Mouse (Mus musculus) heart, embryonic 16.5 days (tissue): ENCODE measurements around the gene Pde3b. TPM values are rescaled to one million over a fixed set of nuclear protein-coding genes. Genes with fewer than 3 reads are reported as not detected.

Experiments used
- ATAC-seq: fragments of 200-750 bp; cut with Nextera tagmentation; replicated peaks from 2 replicates; pipeline ENCODE4 v1.8.0; 2017; ENCODE audit warnings: moderate number of reproducible peaks; ENCODE audit not compliant: insufficient read depth, low FRiP score; ENCODE audit errors: extremely low read depth
- H3K27ac ChIP-seq: fragments of 300-500 bp; sonication (generic); 2 replicates; pipeline ENCODE4 v1.5.1; 2014; ENCODE audit warnings: mild to moderate bottlenecking, low read length, control low read depth, moderate library complexity
- H3K27me3 ChIP-seq: fragments of 300-500 bp; sonication (generic); 2 replicates; pipeline ENCODE4 v1.6.1; 2014; ENCODE audit warnings: low read length, mixed read lengths; ENCODE audit not compliant: control insufficient read depth, insufficient read depth
- H3K36me3 ChIP-seq: fragments of 300-500 bp; sonication (generic); 2 replicates; pipeline ENCODE4 v1.6.1; 2014; ENCODE audit not compliant: control insufficient read depth, insufficient read depth
- H3K4me1 ChIP-seq: fragments of 300-500 bp; sonication (generic); 2 replicates; pipeline ENCODE4 v1.6.1; 2014; ENCODE audit warnings: low read length, mixed read lengths; ENCODE audit not compliant: control insufficient read depth, insufficient read depth
- H3K4me2 ChIP-seq: fragments of 300-500 bp; sonication (generic); 2 replicates; pipeline ENCODE4 v1.6.1; 2014; ENCODE audit warnings: low read depth, mild to moderate bottlenecking, control low read depth, low read length
- H3K4me3 ChIP-seq: fragments of 300-500 bp; sonication (generic); 2 replicates; pipeline ENCODE4 v1.5.1; 2014; ENCODE audit warnings: mild to moderate bottlenecking, control low read depth, low read length
- H3K9ac ChIP-seq: fragments of 300-500 bp; sonication (generic); 2 replicates; pipeline ENCODE4 v1.6.1; 2014; ENCODE audit warnings: low read length, control low read depth
- H3K9me3 ChIP-seq: fragments of 300-500 bp; sonication (generic); replicated peaks from 2 replicates; pipeline ENCODE4 v1.6.1; 2016; ENCODE audit warnings: low read length; ENCODE audit not compliant: control insufficient read depth
- WGBS: fragments of 180-500 bp; shearing (Covaris S2); extraction: QIAGEN DNeasy Blood & Tissue Kit; methylation state at CpG from one replicate; pipeline ENCODE4 v1.1.7; 2014; 5-methylcytosine and 5-hydroxymethylcytosine counted together
- polyA plus RNA-seq: library from polyadenylated mRNA; unstranded; fragments of >200 nt; fragmentation: Nextera tagmentation; extraction: Ambion mirVana; gene quantifications from 2 replicates; pipeline ENCODE4 v1.2.1, GENCODE M21; 2015

The Pde3b gene
- polyA plus RNA-seq, 1 experiment from 2014 or later: 3.9 TPM

- H3K27ac ChIP-seq: no peak overlapping the region
- no peaks in the 10 kb centered on the region for H3K4me1 ChIP-seq
Measured at GRCm38 (mm10) chr7:114466358-114466757, 51.3 kb downstream of the Pde3b start.

DNA sequence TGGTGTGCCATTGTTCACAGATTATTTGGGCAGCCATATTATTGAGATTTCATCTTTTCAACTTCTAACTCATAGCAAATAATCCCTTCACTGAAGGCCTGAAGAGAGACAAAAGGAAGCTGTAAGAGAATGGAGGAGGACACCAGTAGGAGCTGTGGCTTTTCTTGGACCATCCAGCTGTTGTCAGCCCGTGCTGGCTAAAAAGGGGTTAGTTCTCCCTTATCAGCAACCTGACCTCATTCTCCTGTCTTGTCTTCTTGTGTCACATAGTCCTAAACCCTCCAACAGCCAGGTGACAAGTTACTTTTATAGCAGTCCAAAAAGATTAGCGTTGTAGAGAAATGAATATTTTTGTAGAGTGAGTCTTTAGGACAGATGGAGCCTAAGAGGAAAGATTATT lies 57.4 kb downstream of the Pde3b start:
- Histone ChIP-seq H3K4me2 (no peak overlapping the region), H3K9ac (no peak overlapping the region), H3K4me3 (no peak overlapping the region), H3K9me3 (no peaks in the 10 kb centered on the region), H3K4me1 (peaks cover 4% of the 10 kb centered on the region; the same call in 1 of the 2 replicates), H3K27ac (no peak overlapping the region), H3K36me3 (no peaks in the 10 kb centered on the region), H3K27me3 (no peaks in the 10 kb centered on the region)
- WGBS: 18% methylated on average over 2 of the region's 2 CpGs
- no peak for ATAC-seq

More at GRCm38 (mm10) chr7:114466358-114466757, 51.3 kb downstream of the Pde3b start:
- no peak overlapping the region for H3K4me3 ChIP-seq
- H3K27me3 ChIP-seq: no peaks in the 10 kb centered on the region
- H3K36me3 ChIP-seq: no peaks in the 10 kb centered on the region
- no peak overlapping the region for H3K4me2 ChIP-seq
- H3K9me3 ChIP-seq: no peaks in the 10 kb centered on the region
- no peak overlapping the region for H3K9ac ChIP-seq
- WGBS: 84% methylated on average over 3 of the region's 3 CpGs
- no peak for ATAC-seq

DNA sequence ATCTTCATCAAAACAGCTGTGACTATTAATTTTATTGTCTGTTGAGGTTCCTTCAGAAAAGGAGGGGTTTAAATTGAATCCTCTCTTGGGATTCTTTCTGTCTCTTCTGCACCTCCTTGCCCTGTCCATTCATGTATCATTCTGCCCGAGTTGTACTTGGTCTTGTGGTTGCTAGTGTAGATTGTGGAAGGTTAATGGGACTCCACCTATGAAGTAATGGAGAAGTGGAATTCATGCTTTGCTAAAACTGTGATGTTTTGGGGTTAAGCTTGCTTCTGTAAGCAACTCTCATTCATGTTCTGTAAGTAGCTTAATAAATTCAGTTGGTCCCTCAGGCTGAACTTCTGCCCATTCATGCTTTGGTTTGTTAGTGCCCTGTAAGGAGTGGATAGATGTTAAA lies 59.8 kb downstream of the Pde3b start:
- Histone ChIP-seq H3K27ac (no peak overlapping the region), H3K9me3 (no peaks in the 10 kb centered on the region), H3K4me3 (no peak overlapping the region), H3K4me1 (peaks cover 4% of the 10 kb centered on the region; the same call in 1 of the 2 replicates), H3K27me3 (no peaks in the 10 kb centered on the region), H3K36me3 (no peaks in the 10 kb centered on the region), H3K9ac (no peak overlapping the region), H3K4me2 (no peak overlapping the region)
- 68% methylated on average over 1 of the region's 1 CpGs for WGBS
- ATAC-seq: no peak

DNA sequence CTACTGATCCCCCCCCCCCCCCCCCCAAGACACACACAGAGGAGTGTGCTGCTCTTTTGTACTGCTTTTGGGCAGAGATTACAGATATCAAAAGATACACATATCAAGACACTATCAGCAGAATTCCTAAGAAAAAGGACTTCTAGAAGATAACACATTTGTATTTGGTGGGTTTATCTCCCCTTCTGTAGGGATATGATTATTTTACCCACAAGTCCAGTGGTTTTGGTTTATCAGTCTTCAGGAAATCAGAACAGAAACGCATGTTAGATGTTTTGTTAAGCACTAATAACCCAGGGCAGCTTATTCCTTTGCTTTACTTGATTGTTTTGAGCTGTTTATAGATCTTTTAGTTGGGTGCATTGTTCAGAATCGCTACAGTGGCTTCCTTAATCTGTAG lies 62.8 kb downstream of the Pde3b start:
- 62% methylated on average over 2 of the region's 2 CpGs for WGBS
- Histone ChIP-seq H3K4me3 (no peak overlapping the region), H3K9me3 (no peaks in the 10 kb centered on the region), H3K27me3 (no peaks in the 10 kb centered on the region), H3K36me3 (no peaks in the 10 kb centered on the region), H3K27ac (no peak overlapping the region), H3K4me2 (no peak overlapping the region), H3K9ac (no peak overlapping the region), H3K4me1 (no peaks in the 10 kb centered on the region)
- ATAC-seq: no peak

DNA sequence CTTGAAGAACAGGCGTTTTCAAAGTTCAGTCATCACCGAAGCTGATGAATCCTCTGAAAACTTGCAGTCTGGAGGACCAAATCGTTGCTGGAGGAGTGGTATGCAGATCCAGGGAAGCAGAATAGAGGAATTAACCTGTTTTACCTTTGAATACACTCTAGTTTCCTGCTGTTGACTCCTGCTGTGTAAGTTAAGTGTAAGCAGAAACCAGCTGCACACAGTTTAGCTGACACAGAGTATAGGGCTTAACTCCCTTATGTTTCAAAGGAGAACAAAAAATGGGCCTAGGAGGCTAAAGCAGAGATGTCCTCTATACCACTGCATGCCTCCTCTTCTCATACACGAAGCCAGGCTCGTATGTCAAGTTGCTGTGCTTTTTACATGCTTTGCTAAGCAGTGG lies 63.8 kb downstream of the Pde3b start:
- H3K4me1 ChIP-seq: no peaks in the 10 kb centered on the region
- no peak overlapping the region; the same call in 1 of the 2 replicates for H3K27ac ChIP-seq
- WGBS: 63% methylated on average over 5 of the region's 5 CpGs
- no peak overlapping the region for H3K4me3 ChIP-seq
- no peaks in the 10 kb centered on the region for H3K27me3 ChIP-seq
- no peak overlapping the region for H3K4me2 ChIP-seq
- H3K9me3 ChIP-seq: no peaks in the 10 kb centered on the region
- H3K9ac ChIP-seq: no peak overlapping the region
- no peaks in the 10 kb centered on the region for H3K36me3 ChIP-seq
- ATAC-seq: no peak

- Histone ChIP-seq H3K4me3 (no peak overlapping the region), H3K4me2 (no peak overlapping the region), H3K9me3 (no peaks in the 10 kb centered on the region), H3K27me3 (no peaks in the 10 kb centered on the region), H3K4me1 (no peaks in the 10 kb centered on the region), H3K27ac (no peak overlapping the region), H3K36me3 (no peaks in the 10 kb centered on the region), H3K9ac (no peak overlapping the region)
- peak; percentile 28 for ATAC-seq
- 70% methylated on average over 4 of the region's 4 CpGs for WGBS
Measured at GRCm38 (mm10) chr7:114479779-114480178, 64.7 kb downstream of the Pde3b start.

DNA sequence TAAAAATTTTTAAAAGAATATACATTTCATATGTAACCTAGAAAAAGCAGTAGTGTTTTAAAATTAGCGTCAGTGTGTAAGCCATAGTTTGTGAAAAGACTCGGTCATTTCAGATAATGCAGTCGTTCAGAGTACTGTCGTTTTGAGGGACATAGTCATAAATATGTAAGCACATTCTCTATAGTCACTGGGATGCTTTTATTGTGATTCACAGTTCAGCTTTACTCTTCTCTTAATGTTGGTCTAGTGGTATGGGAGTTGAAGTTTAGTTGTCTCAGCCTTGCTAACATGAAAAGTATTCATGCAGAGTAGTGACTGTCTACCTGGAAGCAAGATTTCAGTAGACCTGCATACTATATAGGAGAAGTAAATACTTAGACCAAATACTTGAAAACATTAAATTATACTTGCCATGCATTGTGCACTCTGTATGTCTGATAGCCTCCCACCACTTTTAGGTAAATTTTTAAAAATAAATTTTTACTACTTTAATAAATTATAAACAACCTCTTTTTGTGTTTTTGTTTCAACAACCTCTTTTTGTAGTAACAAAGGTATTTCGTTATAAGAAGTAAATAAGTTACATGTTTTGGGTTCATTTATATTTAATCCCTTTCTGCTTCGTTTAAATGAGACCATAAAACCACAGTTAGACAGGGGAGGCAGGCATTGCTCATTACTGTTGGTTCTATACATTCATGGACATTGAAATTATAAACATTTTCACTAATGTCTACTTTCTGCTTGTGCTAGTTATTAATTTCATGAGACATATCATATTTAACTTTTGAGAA lies 65.3 kb downstream of the Pde3b start:
- no peaks in the 10 kb centered on the region for H3K4me1 ChIP-seq
- no peaks in the 10 kb centered on the region for H3K27me3 ChIP-seq
- H3K27ac ChIP-seq: no peak overlapping the region
- H3K4me2 ChIP-seq: no peak overlapping the region
- 70% methylated on average over 6 of the region's 6 CpGs for WGBS
- H3K4me3 ChIP-seq: no peak overlapping the region
- no peak for ATAC-seq
- H3K9me3 ChIP-seq: no peaks in the 10 kb centered on the region
- no peak overlapping the region for H3K9ac ChIP-seq
- H3K36me3 ChIP-seq: no peaks in the 10 kb centered on the region

- Histone ChIP-seq H3K4me2 (no peak overlapping the region), H3K9me3 (no peaks in the 10 kb centered on the region), H3K27ac (no peak overlapping the region), H3K9ac (no peak overlapping the region), H3K27me3 (no peaks in the 10 kb centered on the region), H3K4me3 (no peak overlapping the region), H3K36me3 (no peaks in the 10 kb centered on the region), H3K4me1 (no peaks in the 10 kb centered on the region)
- 57% methylated on average over 1 of the region's 1 CpGs for WGBS
- ATAC-seq: no peak
Measured at GRCm38 (mm10) chr7:114481008-114481407, 65.9 kb downstream of the Pde3b start.

DNA sequence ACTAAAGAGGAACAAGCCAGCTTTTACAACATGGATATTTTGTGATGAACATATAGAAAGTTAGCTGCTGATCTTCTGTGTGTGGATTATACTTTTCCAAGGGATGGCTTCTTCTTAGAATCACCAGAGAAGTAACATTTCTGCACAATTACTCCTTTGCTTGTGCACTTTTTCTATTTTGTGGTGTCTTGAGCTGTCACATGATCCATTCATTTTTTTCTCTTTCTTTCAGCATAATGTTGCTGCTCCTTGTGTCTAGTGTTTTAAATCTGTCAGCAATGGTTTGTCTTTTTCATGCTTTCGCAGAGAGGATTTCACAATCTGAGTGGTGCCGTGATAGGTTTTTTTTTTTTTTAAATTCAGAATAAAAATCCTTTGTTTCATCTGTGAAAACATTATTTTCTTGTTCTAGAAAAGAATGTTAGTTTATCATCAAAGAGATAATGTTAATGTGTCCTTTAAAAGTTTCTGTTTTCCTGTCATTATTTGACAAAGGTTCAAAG lies 66.4 kb downstream of the Pde3b start:
- Histone ChIP-seq H3K27ac (no peak overlapping the region), H3K4me1 (no peaks in the 10 kb centered on the region), H3K36me3 (no peaks in the 10 kb centered on the region), H3K4me2 (no peak overlapping the region), H3K27me3 (no peaks in the 10 kb centered on the region), H3K9ac (no peak overlapping the region), H3K9me3 (no peaks in the 10 kb centered on the region), H3K4me3 (no peak overlapping the region)
- ATAC-seq: no peak
- WGBS: 67% methylated on average over 2 of the region's 2 CpGs
